Mouse (Mus musculus) liver, adult (tissue): ENCODE data around the gene Efcab11.

Source experiments
- GATA4 ChIP-seq: IDR thresholded peaks from 2 replicates; pipeline ENCODE4 v1.6.1; 2014; ENCODE audit warnings: mild to moderate bottlenecking, low read length; ENCODE audit not compliant: insufficient replicate concordance

Efcab11 gene

GRCm38 (mm10) chr12:99699379-99700023, 184.7 kb downstream of the Efcab11 start:
- TF ChIP-seq GATA4: no peak

- TF ChIP-seq GATA4: no peak
Measured at GRCm38 (mm10) chr12:99694066-99694465, 190.2 kb downstream of the Efcab11 start.

- TF ChIP-seq GATA4: no peak
Measured at GRCm38 (mm10) chr12:99686418-99686992, 197.7 kb downstream of the Efcab11 start.

- TF ChIP-seq GATA4: no peak
Measured at GRCm38 (mm10) chr12:99685451-99686100, 198.7 kb downstream of the Efcab11 start.

- no peak for TF ChIP-seq GATA4
Measured at GRCm38 (mm10) chr12:99681681-99682080, 202.6 kb downstream of the Efcab11 start.

GRCm38 (mm10) chr12:99671866-99672191, 212.4 kb downstream of the Efcab11 start:
- TF ChIP-seq GATA4: no peak

GRCm38 (mm10) chr12:99671162-99671865, 212.9 kb downstream of the Efcab11 start:
- no peak for TF ChIP-seq GATA4

- no peak for TF ChIP-seq GATA4
Measured at GRCm38 (mm10) chr12:99670762-99671152, 213.5 kb downstream of the Efcab11 start.

- TF ChIP-seq GATA4: no peak
Measured at GRCm38 (mm10) chr12:99669976-99670761, 214.1 kb downstream of the Efcab11 start.

- no peak for TF ChIP-seq GATA4
Measured at GRCm38 (mm10) chr12:99654991-99655880, 229.0 kb downstream of the Efcab11 start.

GRCm38 (mm10) chr12:99652459-99652858, 231.8 kb downstream of the Efcab11 start:
- no peak for TF ChIP-seq GATA4

- no peak for TF ChIP-seq GATA4
Measured at GRCm38 (mm10) chr12:99649732-99650131, 234.5 kb downstream of the Efcab11 start.

- no peak for TF ChIP-seq GATA4
Measured at GRCm38 (mm10) chr12:99648781-99649180, 235.5 kb downstream of the Efcab11 start.
